Mouse (Mus musculus) megakaryocyte, adult 5-6 weeks (primary cell): ENCODE measurements around the gene Gpi1. TPM values are rescaled to one million over a fixed set of nuclear protein-coding genes. Genes with fewer than 3 reads are reported as not detected.
A peak's percentile ranks its signal among the peaks of the same experiment; 100 is the strongest.

Experiments
- ATAC-seq: 2 replicates; pipeline ENCODE4 v1.8.0; 2016; ENCODE audit warnings: mild to moderate bottlenecking, inconsistent platforms; ENCODE audit not compliant: poor library complexity, severe bottlenecking
- total RNA-seq, 2 experiments: library from RNA; stranded (forward) in 1 of 2; stranded (reverse) in 1 of 2; fragments of 153-499, 151-499 nt in 1 of 2; fragments of 221-1000, 200-1000 nt in 1 of 2; gene quantifications; 2 replicates each; pipeline versions ENCODE4 v1.2.3 to v1.2.4; 2015 to 2017

Gpi1 gene
- total RNA-seq (2015) (345 and 348 TPM in 2 replicates), total RNA-seq (2017) (393 and 429 TPM in 2 replicates)

DNA sequence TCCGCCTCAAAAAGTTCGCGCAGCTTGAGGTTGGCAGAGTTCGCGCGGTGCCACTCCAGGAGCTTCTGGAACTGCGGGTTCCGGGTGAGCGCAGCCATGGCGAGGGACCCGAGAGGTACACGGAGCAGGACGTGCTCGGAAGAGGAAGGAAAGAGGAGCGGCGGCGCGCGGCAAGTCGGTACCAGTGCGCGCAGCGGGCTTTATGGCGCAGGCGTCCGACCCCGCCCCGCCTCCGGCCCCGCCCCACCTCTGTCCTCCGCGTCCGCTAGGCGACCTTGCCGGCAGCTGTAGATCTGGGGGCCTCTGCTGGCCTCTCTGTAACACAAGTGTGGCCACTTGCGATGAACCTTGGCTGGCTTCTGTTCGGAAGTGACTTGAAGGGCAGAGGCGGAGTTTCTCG is at the start of gene Gpi1:
Gene Gpi1, minus strand, starts transcription at position 221 of the 400 bp plus-strand sequence.
- peak; percentile 70 for ATAC-seq

DNA sequence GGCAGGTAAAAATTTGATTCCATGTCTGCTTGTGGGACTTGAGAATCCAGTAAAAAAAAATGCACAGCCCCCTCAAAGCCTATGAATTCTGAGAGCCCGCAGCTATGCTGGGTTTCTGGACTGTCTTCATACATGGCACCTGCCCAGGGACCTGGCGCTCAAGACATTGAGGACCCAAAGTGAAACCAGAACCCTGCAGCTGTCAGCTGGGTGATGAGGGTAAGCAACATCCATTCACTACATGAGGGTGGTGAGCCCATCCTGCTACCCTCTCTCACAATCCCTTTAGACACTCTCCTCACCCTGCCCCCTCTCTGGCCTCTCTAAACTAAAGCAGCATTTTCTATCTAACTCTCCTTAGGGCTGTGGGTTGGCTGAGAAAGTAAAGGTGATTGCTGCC is 47.5 kb upstream of the Gpi1 start:
- no peak for ATAC-seq

DNA sequence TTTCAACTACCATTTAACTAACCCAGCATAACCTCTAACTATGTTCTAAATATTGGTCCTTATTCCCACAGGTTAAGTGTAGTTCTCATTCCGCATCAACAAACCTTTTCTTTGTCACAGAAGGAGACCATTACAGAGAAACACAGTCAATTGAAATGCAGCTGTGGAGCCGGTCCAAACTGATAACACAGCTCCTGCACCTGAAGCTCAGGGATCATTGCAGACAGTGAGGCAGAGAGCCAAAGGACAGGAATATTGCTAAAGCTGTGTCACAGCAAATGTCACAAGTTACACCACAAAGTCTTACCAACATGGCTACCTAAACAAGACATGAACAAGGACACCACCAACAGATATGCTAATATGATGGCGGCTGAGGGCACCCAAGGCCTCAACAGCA is 45.9 kb upstream of the Gpi1 start:
- no peak for ATAC-seq

DNA sequence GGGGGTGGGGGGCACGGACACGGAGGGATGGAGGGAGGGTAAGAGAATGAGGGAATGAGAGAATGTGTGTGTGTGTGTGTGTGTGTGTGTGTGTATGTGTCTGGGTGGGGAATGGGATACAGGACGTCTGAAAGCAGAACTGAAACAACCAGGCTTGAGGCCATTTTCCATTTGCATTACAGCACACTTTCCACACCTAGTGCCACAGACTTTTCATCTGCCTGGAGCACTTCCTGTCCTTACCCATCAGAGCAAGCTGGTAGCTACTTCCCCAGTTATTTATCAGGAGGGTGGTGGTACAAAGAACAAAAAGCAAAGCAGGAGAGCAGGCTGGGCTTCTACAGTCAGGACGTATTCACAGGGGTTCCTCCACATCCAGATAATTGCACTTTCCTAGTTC is 42.3 kb upstream of the Gpi1 start:
- peak; percentile 98 for ATAC-seq

DNA sequence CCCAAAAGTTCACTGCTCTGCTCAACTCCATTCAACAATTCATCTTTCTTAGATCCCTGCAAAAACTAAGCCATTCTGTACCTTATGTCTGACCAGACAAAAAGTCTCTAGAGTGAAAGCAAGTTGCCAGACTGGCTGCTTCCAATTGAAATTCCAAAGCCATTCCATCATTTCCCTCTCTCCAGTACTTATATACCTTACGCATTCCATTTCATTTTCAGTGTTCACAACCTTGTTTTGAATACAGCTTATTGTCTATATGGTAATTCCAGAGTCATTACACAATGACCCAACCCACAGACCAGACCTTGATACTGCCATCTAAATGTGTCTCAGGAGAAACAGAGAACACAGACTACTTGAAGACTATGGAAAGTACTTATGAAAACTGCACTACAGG is 38.3 kb upstream of the Gpi1 start:
- ATAC-seq, result no peak

DNA sequence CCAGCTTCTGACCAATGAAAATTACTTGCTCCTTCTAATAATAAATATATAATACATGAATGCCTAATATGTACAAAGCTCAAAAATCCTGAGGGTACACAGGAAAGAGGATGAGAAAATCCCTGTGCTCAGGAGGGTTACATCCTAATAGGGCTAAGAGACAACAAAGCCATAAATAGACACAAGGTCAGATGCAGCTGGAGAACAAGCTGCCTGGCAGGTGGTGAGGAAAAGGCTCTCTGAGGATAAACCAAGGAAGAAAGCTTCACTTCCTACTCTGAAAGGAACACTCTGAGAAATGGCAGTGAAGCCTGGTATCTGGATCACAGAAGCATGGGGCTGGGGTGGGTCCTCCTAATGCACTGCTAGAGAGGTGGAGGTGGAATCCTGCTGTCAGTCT is 36.3 kb upstream of the Gpi1 start:
- ATAC-seq, result no peak

DNA sequence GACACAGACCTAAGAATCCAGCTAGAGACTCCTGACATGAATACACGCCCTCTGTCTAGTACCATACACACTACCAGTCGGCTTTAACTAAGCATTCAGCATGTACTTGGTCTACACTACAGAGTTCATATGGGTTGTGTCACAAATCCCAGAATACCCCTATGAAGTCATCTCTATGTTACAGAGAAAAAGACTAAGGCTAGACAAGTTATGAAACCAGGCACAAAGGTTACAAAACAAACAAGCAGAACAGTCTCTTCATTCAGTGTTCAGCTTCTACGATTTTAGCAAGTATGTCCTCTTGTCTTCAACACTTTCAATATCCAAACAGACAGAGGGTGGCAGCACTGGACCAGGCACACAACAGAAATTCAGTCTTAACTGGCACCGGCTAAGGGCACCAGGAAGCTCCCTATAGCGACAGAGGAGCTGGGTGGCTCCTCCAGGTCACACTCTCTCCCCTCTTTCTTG is 35.8 kb upstream of the Gpi1 start:
- peak; percentile 90 for ATAC-seq

DNA sequence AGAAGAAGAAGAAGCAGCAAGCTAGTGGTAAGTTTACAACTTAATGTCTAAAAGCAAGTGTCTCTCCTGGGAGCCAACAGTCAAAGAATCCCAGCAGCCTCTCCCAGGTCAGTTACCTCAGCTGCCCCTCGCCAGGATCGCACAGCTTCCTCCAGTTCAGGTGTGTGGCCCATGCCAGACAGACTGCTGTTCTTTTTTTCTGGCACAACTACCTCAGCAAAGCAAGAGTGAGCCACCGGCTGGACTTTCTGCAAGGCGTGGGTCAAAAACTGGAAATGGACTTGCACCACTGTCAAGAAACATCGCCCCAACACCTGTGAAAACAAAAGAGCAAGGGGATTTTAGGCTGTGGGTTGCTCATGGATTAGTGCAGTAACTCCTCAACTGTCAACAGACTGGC is 33.3 kb upstream of the Gpi1 start:
- ATAC-seq, result no peak

DNA sequence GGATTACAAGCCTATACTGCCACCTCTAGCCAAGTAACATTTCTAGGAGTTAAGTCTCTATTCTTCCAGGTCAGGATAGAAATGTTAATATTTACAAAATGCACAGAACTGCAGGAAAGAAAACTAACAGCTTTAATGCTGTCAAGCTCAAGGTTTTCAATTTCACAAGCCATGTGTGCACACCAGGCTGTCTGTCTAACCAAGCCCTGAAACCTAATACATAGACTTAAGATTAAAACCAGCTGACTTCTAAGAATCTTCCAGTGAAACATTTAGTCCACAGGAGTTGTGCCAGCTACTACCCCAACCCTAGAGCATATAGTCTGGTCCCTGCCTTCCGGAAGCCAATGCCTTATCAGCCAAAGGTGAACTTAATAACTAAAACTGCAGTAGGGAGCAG is 28.3 kb upstream of the Gpi1 start:
- ATAC-seq, result no peak

DNA sequence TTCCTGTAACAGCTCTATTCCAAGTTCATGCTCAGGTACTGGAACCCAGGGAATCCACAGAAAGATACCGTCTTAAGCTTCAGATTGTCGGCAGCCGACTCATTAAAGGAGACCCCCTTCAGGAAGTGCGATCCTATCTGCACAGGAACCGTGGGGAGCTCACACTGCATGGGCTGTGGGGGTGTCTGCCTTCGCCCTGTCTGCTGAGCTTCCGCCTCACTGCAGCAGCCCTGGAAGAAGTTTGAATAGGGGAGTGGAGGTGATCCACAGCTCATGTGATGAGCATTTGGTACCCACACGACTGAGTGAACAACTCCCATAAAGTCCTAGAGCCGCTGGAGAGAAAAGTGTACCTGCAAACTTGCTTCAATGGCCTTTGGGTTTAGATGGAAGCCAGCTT is 27.1 kb upstream of the Gpi1 start:
- ATAC-seq, result no peak

DNA sequence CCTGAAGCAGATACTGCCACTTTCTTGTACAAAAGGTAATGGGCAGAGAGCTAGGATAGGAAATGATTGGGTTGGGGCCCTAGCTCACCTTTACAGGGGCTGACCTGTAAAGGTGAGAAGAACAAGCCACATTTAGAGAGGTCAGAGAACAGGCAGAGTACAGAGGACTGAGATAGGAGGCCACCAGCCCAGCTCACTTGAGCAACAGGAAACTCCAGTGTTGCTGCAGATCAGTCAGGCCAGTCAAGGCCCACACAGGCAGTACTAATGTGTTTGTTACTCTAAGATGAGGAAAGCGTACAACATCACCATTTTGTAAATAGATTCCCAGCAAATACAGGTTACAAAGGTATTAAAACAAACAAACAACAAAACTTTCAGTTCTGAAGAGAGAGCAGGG is 25.8 kb upstream of the Gpi1 start:
- ATAC-seq, result peak; percentile 72

DNA sequence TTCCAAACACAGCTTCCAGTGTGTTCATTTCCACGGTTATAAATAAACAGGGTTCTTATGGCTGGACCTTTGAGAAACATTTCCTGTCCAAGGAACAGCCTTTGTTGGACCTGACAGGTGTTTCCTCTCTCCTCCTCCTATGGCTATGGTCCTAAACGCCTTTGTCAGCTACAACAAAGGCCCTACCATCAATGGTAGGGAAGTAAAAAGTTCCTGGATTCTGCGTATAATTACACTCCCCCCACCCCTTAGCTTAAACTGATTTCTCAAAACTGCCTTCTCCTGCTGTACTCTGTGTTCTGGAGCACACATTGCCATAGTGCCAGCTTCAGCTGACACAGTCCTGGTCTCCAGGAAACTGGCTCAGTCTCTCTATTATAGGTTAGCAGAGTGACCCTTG is 25.0 kb upstream of the Gpi1 start:
- no peak for ATAC-seq

DNA sequence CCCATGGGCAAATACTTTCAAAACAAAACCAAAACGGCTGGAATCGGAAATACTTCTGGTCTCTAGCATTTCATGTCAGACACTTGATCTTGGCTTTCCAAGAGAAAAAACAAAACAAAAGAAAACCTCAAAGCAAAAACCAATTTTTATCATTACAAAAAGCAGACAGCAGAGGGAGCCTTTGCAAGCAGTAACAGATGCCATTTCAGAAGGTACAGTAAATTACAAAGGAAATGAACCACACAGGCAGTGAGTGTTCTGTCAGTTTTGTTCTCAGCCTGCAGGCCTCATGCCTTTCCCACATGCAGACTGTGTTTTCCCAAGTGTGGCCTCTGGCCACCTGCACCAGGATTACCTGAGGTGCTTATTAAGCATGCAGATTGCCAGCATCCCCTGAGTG is 21.9 kb upstream of the Gpi1 start:
- peak; percentile 43 for ATAC-seq

DNA sequence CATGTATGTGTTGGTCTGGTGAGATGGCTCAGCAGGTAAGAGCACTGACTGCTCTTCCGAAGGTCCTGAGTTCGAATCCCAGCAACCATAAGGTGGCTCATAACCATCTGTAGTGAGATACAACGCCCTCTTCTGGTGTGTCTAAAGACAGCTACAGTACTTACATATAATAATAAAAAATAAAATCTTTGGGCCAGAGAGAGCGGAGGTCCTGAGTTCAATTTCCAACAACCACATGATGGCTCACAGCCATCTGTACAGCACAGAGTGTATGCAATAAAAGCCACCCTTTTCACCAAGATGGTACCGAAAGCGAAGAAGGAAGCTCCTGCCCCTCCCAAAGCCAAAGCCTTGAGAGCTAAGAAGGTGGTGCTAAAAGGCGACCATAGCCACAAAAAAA is 20.6 kb upstream of the Gpi1 start, which contains the start of gene Gm6096:
Gene Gm6096, plus strand, starts transcription at position 301 of the 400 bp plus-strand sequence.
- ATAC-seq, result no peak

DNA sequence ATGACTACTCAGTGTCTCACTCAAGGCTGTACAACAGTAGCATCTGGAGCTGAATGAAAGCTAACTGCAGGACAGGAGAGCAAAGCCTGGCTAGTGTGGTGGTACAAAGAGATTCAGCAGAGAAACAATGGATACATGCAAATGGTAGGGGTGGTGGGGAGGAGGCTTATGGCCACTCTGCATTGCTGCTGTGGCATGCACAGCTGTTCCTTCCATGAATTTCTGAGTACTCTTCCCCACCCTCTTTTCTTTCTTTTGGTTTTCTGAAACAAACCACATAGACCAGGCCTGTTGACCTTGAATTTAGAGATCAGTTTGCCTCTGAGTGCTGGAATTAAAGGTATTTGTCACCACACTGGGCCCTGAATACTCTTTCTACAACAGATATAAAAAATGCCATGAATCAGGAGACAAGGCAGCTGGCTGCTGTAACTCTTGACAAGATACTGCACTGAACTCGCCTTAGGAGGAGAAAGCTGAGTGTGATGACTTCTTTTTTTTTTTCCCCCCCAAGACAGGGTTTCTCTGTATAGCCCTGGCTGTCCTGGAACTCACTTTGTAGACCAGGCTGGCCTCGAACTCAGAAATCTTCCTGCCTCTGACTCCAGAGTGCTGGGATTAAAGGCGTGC is 16.8 kb upstream of the Gpi1 start:
- no peak for ATAC-seq

DNA sequence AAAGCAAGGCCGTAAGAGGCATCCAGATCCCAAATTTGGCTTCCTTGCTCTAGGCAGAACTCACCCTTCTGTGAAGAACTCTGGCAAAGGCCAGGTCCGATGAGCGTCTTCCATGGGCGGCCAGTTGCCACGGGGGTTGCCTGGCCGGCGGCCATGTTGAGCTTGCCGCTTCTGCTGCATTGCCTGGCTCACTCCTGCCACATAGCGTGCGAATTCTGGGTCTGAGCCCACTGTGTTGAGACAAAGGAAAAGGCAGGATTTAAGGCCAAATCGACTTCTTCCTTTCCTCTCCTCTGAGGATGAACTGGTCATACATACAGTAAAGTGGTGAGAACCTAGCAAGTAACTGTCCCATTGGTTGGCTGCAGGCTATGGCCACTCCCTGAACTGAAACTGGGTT is 12.0 kb upstream of the Gpi1 start:
- ATAC-seq, result no peak

DNA sequence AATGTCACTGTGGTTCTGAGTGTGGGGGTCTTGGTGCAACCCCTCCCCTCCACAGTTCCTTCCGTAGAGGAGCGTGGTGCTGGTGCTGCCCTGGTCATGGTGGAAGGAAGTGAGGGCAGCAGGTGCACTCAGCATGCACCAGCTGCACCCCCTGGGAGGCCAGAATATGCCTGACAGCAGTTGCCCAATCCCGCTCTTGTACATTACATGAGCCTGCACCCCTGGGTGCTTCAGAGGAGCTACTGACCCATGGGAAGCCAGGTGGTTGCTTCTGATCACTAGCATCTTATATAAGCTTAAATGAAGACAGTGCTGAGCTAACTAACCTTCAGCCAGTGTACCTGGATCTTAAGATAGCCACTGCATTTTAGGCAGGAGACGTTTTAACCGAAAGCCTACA is 8.0 kb upstream of the Gpi1 start:
- no peak for ATAC-seq

DNA sequence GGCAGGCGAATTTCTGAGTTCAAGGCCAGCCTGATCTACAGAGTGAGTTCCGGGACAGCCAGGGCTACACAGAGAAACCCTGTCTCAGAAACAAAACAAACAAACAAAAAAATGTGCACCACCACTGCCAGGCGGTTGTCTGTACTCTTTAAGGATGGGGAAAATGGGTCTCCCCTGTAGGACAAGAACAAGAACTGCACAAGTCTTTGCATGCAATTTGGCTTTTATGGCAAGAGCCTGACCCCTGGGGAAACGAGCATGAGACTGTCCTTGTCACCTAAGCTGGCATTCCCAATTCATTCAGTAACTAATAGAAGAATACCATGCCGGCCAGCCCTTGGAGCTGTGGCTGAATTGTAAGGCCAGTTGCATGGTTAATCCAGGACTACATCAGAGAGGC is 5.5 kb upstream of the Gpi1 start:
- ATAC-seq, result no peak

DNA sequence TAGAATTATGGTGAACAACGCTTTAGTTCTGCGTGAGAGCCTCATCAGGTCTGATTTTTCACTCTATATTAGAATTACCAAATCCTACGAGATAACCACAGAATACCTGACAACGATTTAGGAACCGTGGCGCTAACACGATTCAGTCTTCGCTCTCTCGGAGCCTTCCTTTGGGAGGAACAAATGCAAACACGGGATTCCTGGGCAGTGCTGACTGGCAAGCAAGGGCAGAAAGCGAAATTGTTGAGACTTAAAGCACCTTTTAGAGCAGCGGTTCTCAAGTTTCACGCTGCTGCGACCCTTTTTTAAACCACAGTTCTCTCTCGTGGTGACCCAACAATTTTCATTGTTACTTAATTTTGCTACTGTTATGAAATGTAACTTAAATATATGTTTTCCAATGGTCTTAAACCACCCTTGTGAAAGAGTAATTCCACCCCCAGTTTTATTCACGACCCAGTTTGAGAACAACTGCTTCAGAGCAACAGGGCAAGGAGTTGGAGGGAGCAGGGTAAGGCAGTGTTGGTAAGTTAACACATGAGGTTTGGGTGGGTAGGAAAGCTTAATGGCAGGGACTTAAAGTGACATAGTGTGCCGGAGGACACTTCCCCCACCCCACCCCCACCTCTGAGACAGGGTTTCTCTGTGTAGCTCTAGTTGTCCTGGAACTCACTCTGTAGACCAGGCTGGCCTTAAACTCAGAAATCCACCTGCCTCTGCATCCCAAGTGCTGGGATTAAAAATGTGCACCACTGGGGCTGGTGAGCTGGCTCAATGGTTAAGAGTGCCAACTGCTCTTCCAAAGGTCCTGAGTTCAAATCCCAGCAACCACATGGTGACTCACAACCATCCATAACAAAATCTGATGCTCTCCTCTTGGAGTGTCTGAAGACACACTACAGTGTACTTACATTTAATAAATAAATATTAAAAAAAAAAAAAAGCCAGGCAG is 4.8 kb upstream of the Gpi1 start:
- ATAC-seq, result no peak

DNA sequence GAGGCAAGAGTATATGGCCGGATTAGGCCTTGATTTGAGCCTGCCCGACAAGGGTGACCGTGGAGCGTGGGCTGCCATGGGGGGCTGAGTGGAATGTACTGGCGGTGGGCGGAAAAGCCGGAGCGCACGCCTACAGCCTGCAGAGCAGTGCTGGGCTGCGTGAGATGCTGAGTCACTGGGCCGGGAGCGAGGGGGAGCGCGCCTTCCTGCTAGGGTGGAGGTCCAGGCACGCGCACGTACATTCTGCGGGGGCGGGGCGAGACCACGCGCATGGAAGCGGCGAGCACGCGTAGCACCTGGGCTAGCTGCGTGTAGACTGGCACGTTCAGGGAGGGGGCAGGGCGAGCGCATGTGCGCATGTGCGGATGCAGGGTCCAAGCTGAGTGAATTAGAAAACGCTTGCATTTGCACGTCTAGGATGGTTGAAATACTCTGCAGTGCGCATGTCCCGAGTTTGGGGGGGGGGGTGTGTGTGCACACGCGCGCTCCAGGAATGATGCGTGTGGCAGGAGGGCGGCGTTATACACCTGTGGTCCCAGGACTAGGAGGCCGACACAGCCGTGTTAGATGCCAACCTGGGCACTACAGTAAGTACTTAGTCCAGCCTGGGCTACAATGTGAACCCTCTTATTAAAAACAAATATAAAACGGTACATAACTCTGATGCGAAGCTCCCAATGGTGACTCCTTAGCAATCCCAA is 3.9 kb upstream of the Gpi1 start:
- ATAC-seq, result peak; percentile 86
